Mouse (Mus musculus) forebrain, embryonic 15.5 days (tissue): ENCODE results near the gene Fbxo39. TPM values are rescaled to one million over a fixed set of nuclear protein-coding genes. Genes with fewer than 3 reads are reported as not detected.

Experiments used
- ATAC-seq: fragments of 200-750 bp; cut with Nextera tagmentation; replicated peaks from 2 replicates; pipeline ENCODE4 v1.8.0; 2017; ENCODE audit warnings: mild to moderate bottlenecking, moderate TSS enrichment, moderate library complexity
- H3K27ac ChIP-seq: fragments of 300-500 bp; sonication (generic); replicated peaks from 2 replicates; pipeline ENCODE4 v1.5.1; 2015; ENCODE audit warnings: mild to moderate bottlenecking, inconsistent platforms
- H3K27me3 ChIP-seq: fragments of 300-500 bp; sonication (generic); 2 replicates; pipeline ENCODE4 v1.6.1; 2015; ENCODE audit warnings: inconsistent platforms
- H3K36me3 ChIP-seq: fragments of 300-500 bp; sonication (generic); 2 replicates; pipeline ENCODE4 v1.6.1; 2015; ENCODE audit warnings: mild to moderate bottlenecking, inconsistent platforms
- H3K4me1 ChIP-seq: fragments of 300-500 bp; sonication (generic); 2 replicates; pipeline ENCODE4 v1.6.1; 2015; ENCODE audit warnings: inconsistent platforms
- H3K4me2 ChIP-seq: fragments of 300-500 bp; sonication (generic); replicated peaks from 2 replicates; pipeline ENCODE4 v1.6.1; 2015; ENCODE audit warnings: mild to moderate bottlenecking, inconsistent platforms
- H3K4me3 ChIP-seq: fragments of 300-500 bp; sonication (generic); 2 replicates; pipeline ENCODE4 v1.5.1; 2015; ENCODE audit warnings: mild to moderate bottlenecking, inconsistent platforms
- H3K9ac ChIP-seq: fragments of 300-500 bp; sonication (generic); replicated peaks from 2 replicates; pipeline ENCODE4 v1.6.1; 2015; ENCODE audit warnings: mild to moderate bottlenecking, inconsistent platforms
- H3K9me3 ChIP-seq: fragments of 300-500 bp; sonication (generic); 2 replicates; pipeline ENCODE4 v1.6.1; 2016; ENCODE audit warnings: inconsistent platforms
- WGBS: fragments of 180-500 bp; shearing (Covaris S2); methylation state at CpG from one replicate; pipeline ENCODE4 v1.1.7; 2015; ENCODE audit warnings: mixed read lengths; 5-methylcytosine and 5-hydroxymethylcytosine counted together
- polyA plus RNA-seq: library from polyadenylated mRNA; unstranded; fragments of >200 nt; fragmentation: Nextera tagmentation; extraction: Ambion mirVana; gene quantifications from 2 replicates; pipeline ENCODE4 v1.2.1, GENCODE M21; 2015

Gene Fbxo39
- polyA plus RNA-seq, 1 experiment from 2014 or later, result not detected

DNA sequence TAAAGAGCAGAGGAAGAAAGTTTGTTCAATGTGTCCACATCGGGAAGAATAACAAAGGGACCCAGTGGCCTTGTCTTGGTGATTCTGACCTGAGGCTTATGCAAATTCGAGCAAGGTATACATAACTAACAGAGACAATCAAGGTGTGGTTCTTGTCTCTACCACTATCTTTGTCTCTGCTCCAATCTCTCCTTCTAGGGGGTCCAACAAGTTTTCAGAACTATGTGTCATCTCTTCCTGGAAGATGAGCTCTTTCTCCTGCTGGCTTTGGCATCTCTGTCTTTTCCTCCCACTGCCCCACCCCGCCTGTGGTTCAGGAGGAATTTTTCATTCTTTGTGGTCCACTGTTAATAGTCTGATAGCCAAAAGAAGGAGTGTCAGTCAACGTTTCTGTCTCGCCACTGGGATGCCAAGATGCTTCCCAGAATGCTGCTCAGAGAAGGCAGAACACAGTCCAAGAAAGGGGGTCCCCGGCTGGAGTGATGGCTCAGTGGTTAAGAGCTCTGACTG lies 28.2 kb upstream of the Fbxo39 start:
- Histone ChIP-seq H3K27me3 (no peaks in the 10 kb centered on the region), H3K4me2 (no peak overlapping the region), H3K36me3 (no peaks in the 10 kb centered on the region), H3K4me3 (no peak overlapping the region), H3K9ac (no peak overlapping the region), H3K9me3 (no peaks in the 10 kb centered on the region), H3K27ac (no peak overlapping the region), H3K4me1 (no peaks in the 10 kb centered on the region)
- ATAC-seq, result no peak
- 78% methylated on average over 6 of the region's 6 CpGs for WGBS

DNA sequence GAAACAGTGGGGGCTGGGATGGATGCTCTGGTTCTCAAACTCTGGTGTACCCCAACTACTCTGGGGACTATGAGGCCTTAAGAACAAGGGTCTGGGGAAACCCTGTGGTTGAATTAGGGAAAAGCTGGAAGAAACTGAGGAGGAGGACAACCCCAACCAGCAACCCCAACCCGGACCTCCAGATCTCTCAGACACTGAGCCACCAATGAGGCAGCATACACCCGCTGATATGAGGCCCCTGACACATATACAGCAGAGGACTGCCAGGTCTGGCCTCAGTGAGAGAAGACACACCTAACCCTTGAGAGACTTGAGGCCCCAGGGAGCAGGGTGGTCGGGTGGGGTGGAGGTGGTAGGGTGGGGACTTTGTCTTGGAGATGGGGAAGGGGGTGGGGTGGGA lies 27.6 kb upstream of the Fbxo39 start:
- H3K27ac ChIP-seq, result no peak overlapping the region
- ATAC-seq, result no peak
- no peak overlapping the region for H3K4me3 ChIP-seq
- no peak overlapping the region for H3K4me2 ChIP-seq
- no peaks in the 10 kb centered on the region for H3K4me1 ChIP-seq
- H3K36me3 ChIP-seq, result no peaks in the 10 kb centered on the region
- no peak overlapping the region for H3K9ac ChIP-seq
- H3K27me3 ChIP-seq, result no peaks in the 10 kb centered on the region
- 76% methylated on average over 3 of the region's 3 CpGs for WGBS
- no peaks in the 10 kb centered on the region for H3K9me3 ChIP-seq

DNA sequence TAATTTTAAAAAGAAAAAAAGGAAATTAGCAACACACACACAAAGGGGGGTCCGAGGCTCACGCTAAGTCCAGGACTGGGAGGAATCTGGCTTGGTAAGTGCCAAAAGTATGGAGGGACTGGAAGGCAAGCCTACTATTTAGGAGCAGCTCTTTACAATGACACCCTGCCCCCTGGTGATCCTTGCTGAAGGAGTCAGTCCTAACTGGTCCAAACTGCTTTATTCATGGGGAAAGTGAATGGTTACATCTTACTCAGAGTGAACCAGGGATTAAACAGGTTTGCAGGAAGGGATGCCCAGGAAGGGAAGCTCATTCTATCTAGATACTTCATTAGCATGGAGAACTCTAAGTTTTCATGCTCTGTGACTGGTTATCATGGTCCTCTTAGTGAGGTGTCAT lies 27.1 kb upstream of the Fbxo39 start:
- 85% methylated on average over 2 of the region's 2 CpGs for WGBS
- H3K27me3 ChIP-seq, result no peaks in the 10 kb centered on the region
- no peak for ATAC-seq
- H3K4me2 ChIP-seq, result no peak overlapping the region
- H3K27ac ChIP-seq, result no peak overlapping the region
- H3K4me3 ChIP-seq, result no peak overlapping the region
- no peak overlapping the region for H3K9ac ChIP-seq
- H3K4me1 ChIP-seq, result no peaks in the 10 kb centered on the region
- no peaks in the 10 kb centered on the region for H3K9me3 ChIP-seq
- no peaks in the 10 kb centered on the region for H3K36me3 ChIP-seq

DNA sequence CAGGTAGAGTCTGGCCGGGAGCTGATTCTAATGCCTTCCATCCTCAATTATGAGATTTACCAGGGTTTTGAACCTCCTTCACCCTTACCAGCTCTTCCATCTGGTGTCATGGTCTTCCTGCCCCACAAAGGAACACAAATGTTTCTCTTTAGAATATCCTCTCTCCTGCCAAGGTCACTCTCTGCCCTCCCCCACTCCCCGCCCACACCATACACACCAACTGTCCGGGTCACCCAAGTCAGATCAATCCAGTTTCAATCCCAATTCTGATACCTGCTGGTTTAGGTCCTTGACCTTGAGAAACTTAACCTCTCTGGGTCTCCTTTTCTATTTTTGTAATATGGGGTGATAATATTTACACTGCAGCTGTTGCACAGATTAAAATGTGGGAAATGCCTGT lies 26.7 kb upstream of the Fbxo39 start:
- WGBS, result 90% methylated on average over 3 of the region's 3 CpGs
- no peak overlapping the region for H3K4me2 ChIP-seq

DNA sequence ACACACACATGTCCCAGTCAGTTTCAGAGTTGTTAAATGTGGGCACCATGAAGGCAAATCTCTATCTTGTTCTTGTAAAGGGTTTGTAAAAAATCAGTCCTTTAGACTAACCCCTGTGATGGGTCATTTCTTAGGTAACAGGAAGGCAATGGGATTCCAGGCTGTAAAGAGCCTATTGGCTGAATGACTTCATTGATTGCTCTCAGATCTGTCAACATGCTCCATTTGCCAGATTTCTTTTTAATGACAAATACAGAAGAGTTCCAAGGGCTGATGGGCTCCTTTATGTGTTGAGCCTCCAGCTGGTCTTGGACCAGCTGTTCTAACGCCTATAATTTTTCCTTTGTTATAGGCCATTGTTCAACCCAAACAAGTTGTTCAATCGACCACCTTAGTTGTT lies 21.1 kb upstream of the Fbxo39 start:
- Histone ChIP-seq H3K27ac (no peak overlapping the region), H3K36me3 (no peaks in the 10 kb centered on the region), H3K4me3 (no peak overlapping the region), H3K4me1 (no peaks in the 10 kb centered on the region), H3K9me3 (no peaks in the 10 kb centered on the region), H3K27me3 (no peaks in the 10 kb centered on the region), H3K9ac (no peak overlapping the region), H3K4me2 (no peak overlapping the region)
- ATAC-seq, result no peak
- WGBS, result 71% methylated on average over 2 of the region's 2 CpGs

More for the DNA sequence above, 26.7 kb upstream of the Fbxo39 start:
- Histone ChIP-seq H3K4me3 (no peak overlapping the region), H3K4me1 (no peaks in the 10 kb centered on the region), H3K27ac (no peak overlapping the region), H3K36me3 (no peaks in the 10 kb centered on the region), H3K9me3 (no peaks in the 10 kb centered on the region), H3K9ac (no peak overlapping the region), H3K27me3 (no peaks in the 10 kb centered on the region)
- ATAC-seq, result no peak

DNA sequence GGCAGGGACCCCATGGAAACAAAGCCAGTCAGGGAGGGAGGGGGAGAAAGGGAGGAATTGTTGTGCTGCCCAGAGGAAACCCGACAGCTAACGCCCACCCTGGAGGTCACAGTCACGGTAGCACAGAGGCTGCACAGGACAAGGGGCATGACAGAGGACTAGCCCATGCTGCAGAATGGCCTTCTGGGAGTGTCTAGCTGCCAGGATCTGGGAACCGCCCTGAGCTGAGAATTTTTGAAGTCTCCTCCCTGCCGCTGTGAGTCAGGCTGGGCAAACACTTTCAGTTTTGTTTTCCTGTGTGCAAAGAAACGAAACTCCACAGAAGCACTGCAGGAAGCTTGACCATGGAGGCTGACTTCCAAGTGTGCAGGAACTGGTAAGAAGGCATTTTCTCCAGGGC lies 12.9 kb upstream of the Fbxo39 start, which contains the start of gene Xaf1:
TSS of gene Xaf1 (plus strand) at position 296 of the 400 bp plus-strand sequence.
- H3K4me3 ChIP-seq, result no peak within 1 kb of the TSS
- no peak within 1 kb of the TSS for H3K9ac ChIP-seq
- H3K9me3 ChIP-seq, result no peaks in the 10 kb centered on the region
- no peak for ATAC-seq
- WGBS, result 29% methylated on average over 6 of the region's 6 CpGs
- H3K36me3 ChIP-seq, result no peaks in the 10 kb centered on the region
- no peak within 1 kb of the TSS for H3K4me2 ChIP-seq
- no peaks in the 10 kb centered on the region for H3K4me1 ChIP-seq
- H3K27me3 ChIP-seq, result no peaks in the 10 kb centered on the region
- H3K27ac ChIP-seq, result no peak within 1 kb of the TSS

DNA sequence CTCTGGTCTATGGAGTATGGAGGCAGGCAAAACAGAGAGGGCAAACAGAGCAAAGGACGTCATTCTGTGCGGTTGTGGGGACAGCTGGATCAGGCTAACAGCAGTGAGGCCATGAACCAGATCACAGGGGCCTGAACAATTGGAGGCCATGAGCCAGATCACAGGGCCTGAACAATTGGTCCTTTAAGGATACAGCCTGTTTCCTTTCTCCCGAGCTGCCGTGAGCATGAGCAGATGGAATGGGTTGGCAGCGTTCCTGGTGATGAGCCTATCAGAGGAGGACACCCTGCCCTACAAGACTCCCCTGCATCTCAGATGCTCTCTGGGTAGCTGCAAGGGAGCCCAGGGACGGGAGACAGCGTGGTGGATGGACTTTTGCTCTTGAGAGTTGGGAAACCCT lies 12.0 kb upstream of the Fbxo39 start:
- no peak for ATAC-seq

DNA sequence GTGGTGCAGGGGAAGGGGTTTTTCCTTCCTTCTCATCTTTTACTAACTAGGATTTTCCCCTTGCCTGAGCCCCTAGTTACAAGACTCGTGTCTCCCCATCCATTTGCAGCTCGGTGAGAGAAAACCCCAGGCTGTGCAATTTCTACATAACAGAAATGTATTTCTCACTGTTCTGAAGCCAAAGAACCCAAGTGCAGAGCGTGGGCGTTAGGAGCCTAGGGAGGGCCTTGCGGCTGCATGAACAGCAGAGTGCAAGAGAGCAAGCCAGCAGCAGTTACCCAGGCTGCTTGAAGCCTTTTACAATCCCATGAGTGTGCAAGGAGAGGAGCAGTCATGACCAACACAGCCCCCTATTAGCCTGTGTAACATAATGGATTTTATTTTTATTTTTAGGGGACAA lies 6.8 kb upstream of the Fbxo39 start:
- WGBS, result 87% methylated on average over 5 of the region's 5 CpGs
- Histone ChIP-seq H3K9ac (no peak overlapping the region), H3K4me1 (no peaks in the 10 kb centered on the region), H3K9me3 (no peaks in the 10 kb centered on the region), H3K27ac (no peak overlapping the region), H3K27me3 (no peaks in the 10 kb centered on the region), H3K4me3 (no peak overlapping the region), H3K36me3 (no peaks in the 10 kb centered on the region), H3K4me2 (no peak overlapping the region)
- ATAC-seq, result no peak

More for the DNA sequence above, 12.0 kb upstream of the Fbxo39 start:
- no peak overlapping the region for H3K27ac ChIP-seq
- no peak overlapping the region for H3K4me2 ChIP-seq
- no peaks in the 10 kb centered on the region for H3K4me1 ChIP-seq
- H3K4me3 ChIP-seq, result no peak overlapping the region
- no peaks in the 10 kb centered on the region for H3K27me3 ChIP-seq
- H3K9me3 ChIP-seq, result no peaks in the 10 kb centered on the region
- no peak overlapping the region for H3K9ac ChIP-seq
- 71% methylated on average over 7 of the region's 7 CpGs for WGBS
- no peaks in the 10 kb centered on the region for H3K36me3 ChIP-seq

DNA sequence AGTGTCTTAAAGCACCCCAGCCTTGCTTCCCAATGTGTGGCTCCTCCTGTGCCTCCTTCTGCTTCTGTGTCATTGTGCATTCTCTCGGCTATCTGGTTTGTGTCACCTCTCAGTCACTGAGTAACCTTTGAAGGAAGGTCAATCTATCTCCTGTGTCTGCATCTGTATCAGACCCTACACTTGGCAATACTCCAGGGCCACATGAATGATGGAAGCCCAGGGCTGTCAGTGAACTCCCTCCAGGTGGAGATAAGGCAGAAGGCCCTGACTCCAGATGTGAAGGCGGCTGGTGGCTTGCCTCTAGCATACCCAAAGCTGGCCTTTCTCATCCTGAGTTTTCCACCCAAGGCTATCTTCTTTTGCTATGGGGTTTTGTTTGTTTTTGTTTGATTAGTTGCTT lies 5.3 kb upstream of the Fbxo39 start:
- Histone ChIP-seq H3K36me3 (no peaks in the 10 kb centered on the region), H3K4me2 (no peak overlapping the region), H3K9me3 (no peaks in the 10 kb centered on the region), H3K27ac (no peak overlapping the region), H3K9ac (no peak overlapping the region), H3K4me1 (no peaks in the 10 kb centered on the region), H3K27me3 (peaks cover 5% of the 10 kb centered on the region), H3K4me3 (no peak overlapping the region)
- 63% methylated on average over 2 of the region's 2 CpGs for WGBS
- no peak for ATAC-seq

DNA sequence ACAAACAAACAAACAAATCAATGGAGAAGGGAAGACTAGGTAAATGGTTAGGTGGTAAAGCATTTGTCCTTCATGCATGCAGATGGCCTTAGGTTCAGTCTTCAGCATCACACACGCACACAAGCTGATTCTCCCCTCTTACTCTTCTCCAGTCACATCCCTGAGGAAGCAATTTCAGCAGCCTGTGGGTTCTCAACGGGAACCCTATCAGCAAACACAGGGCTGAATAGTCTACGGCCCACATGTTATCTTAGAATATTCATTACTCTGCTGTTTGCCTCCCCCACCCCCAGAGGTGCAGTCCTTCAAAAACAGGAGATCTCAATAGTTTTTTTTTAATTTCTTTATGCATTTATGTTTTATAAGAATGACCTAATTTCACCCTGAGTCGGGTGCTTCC lies 3.8 kb upstream of the Fbxo39 start:
- Histone ChIP-seq H3K9ac (no peak overlapping the region), H3K4me3 (no peak overlapping the region), H3K27me3 (peaks cover 16% of the 10 kb centered on the region), H3K4me2 (no peak overlapping the region), H3K27ac (no peak overlapping the region), H3K4me1 (peaks cover 3% of the 10 kb centered on the region; the same call in 1 of the 2 replicates), H3K36me3 (no peaks in the 10 kb centered on the region), H3K9me3 (no peaks in the 10 kb centered on the region)
- ATAC-seq, result no peak
- WGBS, result 87% methylated on average over 4 of the region's 4 CpGs

DNA sequence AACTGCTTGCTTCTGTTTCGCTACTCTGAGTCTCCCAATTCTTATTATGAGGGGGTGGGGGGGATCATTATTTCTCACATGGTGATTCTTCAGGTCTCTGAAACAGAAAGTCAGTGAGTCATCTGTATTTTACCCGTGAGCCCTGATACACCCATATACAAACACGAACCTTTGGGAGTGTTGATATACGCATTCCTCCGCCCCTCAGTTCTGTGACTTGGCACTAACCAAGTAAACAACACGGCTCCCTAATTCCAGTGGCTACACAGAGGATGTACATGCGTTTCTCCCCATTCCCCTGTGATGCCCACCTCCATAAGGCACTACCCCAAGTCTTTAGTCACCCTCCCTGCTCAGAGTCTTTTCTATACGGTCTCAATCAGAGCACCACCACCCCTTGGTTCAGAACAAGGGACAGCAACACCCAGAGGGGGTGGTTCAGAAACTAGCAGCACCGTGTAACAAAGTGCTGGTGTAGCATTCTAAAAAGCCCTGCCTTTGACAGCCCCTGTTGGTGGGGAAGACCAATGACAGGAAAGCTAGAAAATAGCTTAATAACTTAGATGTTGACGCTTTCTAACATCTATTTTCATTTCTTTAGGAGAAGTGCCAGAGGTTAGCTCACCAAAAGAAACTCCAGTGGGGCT lies 2.8 kb upstream of the Fbxo39 start:
- Histone ChIP-seq H3K4me1 (peaks cover 3% of the 10 kb centered on the region; the same call in 1 of the 2 replicates), H3K4me2 (no peak overlapping the region), H3K9me3 (no peaks in the 10 kb centered on the region), H3K36me3 (no peaks in the 10 kb centered on the region), H3K27ac (no peak overlapping the region), H3K27me3 (peaks cover 16% of the 10 kb centered on the region), H3K9ac (no peak overlapping the region), H3K4me3 (no peak overlapping the region)
- 82% methylated on average over 10 of the region's 10 CpGs for WGBS
- no peak for ATAC-seq

DNA sequence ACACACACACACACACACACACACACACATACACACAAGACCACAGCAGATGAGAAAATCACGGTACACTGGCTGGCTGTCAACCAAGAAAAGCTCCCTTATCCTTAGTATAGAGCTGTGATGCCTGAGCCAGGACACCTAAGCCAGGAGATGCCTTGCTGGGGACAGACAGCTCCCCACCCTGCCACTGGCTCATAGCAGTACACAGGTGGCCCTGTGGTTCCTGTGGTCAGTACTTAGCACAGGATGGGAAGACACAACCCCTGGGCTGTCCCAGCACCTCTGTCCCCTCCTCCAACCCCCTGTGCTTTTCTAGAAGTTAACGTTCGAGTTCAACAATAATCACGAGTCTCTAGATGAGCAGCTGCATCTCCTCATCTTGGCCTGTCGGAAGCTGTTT lies 3.8 kb downstream of the Fbxo39 start:
- Histone ChIP-seq H3K36me3 (no peaks in the 10 kb centered on the region), H3K9ac (no peak overlapping the region), H3K4me2 (no peak overlapping the region), H3K4me3 (no peak overlapping the region), H3K27me3 (peaks cover 16% of the 10 kb centered on the region), H3K9me3 (no peaks in the 10 kb centered on the region), H3K4me1 (peaks cover 3% of the 10 kb centered on the region; the same call in 1 of the 2 replicates), H3K27ac (no peak overlapping the region)
- 88% methylated on average over 5 of the region's 5 CpGs for WGBS
- ATAC-seq, result no peak

DNA sequence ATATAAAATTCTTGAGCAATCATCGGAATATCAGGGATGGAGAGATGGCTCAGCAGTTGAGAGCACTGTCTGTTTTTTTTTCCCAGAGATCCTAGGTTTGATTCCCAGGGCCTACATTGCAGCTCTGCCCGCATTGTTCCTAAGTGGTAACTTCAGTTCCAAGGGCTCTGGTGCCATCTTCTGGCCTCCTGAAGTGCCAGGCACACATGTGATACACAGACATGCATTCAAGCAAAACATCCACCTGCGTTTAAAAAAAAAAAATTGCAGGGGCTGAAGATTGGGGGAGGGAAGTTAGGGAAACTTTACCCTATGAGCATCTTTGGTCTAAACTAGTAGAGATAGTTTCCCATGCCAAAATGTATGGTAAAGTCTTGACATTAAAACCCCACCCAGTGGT lies 10.2 kb downstream of the Fbxo39 start:
- Histone ChIP-seq H3K4me3 (no peak overlapping the region), H3K4me1 (no peaks in the 10 kb centered on the region), H3K9me3 (no peaks in the 10 kb centered on the region), H3K27ac (no peak overlapping the region), H3K27me3 (no peaks in the 10 kb centered on the region), H3K9ac (no peak overlapping the region), H3K36me3 (no peaks in the 10 kb centered on the region), H3K4me2 (no peak overlapping the region)
- no peak for ATAC-seq
- WGBS, result 71% methylated on average over 3 of the region's 3 CpGs
